Mouse (Mus musculus) heart, adult 9 months (tissue): ENCODE data around the gene Ralgapb.

Experiments used
- DNase-seq, 2 experiments: peaks; one replicate each; pipeline ENCODE4 v3.0.0; 2022; ENCODE audit warnings: low spot score in 2 of 2

Ralgapb gene

GRCm38 (mm10) chr2:158402915-158403314, 6.7 kb upstream of the Ralgapb start:
- no peak for DNase-seq

- DNase-seq = no peak
These were observed 552 bp upstream of the Ralgapb start for GRCm38 (mm10) chr2:158408997-158409594.

GRCm38 (mm10) chr2:158410022-158411014, 670 bp downstream of the Ralgapb start:
- DNase-seq = peak; percentile 15 to 32

- no peak for DNase-seq
These were observed 3.6 kb downstream of the Ralgapb start for GRCm38 (mm10) chr2:158413240-158413639.

GRCm38 (mm10) chr2:158415826-158416225, 6.2 kb downstream of the Ralgapb start:
- DNase-seq = no peak

- no peak for DNase-seq
These were observed 9.0 kb downstream of the Ralgapb start for GRCm38 (mm10) chr2:158418663-158419062.

- no peak for DNase-seq
These were observed 36.2 kb downstream of the Ralgapb start for GRCm38 (mm10) chr2:158445814-158446213.

GRCm38 (mm10) chr2:158449845-158450244, 40.2 kb downstream of the Ralgapb start:
- no peak for DNase-seq

- DNase-seq = no peak
These were observed 46.8 kb downstream of the Ralgapb start for GRCm38 (mm10) chr2:158456451-158456850.

- DNase-seq = no peak
These were observed 48.0 kb downstream of the Ralgapb start for GRCm38 (mm10) chr2:158457610-158458009.

GRCm38 (mm10) chr2:158462450-158462849, 52.8 kb downstream of the Ralgapb start:
- DNase-seq = no peak

- DNase-seq = no peak
These were observed 64.5 kb downstream of the Ralgapb start for GRCm38 (mm10) chr2:158474159-158474558.

- no peak for DNase-seq
These were observed 68.0 kb downstream of the Ralgapb start for GRCm38 (mm10) chr2:158477640-158478039.

GRCm38 (mm10) chr2:158498457-158498856, 88.8 kb downstream of the Ralgapb start:
- DNase-seq = no peak

GRCm38 (mm10) chr2:158501836-158502812, 92.5 kb downstream of the Ralgapb start, which contains the start of gene Adig:
Gene Adig, plus strand, starts transcription at chr2:158502612.
- no peak for DNase-seq

GRCm38 (mm10) chr2:158503226-158503625, 93.6 kb downstream of the Ralgapb start:
- DNase-seq = no peak

GRCm38 (mm10) chr2:158503671-158504070, 94.0 kb downstream of the Ralgapb start:
- peak in 1 of 2 experiments; percentile 14 for DNase-seq

GRCm38 (mm10) chr2:158506475-158506874, 96.8 kb downstream of the Ralgapb start:
- no peak for DNase-seq

- DNase-seq = no peak
These were observed 97.4 kb downstream of the Ralgapb start for GRCm38 (mm10) chr2:158507046-158507445.

GRCm38 (mm10) chr2:158510665-158511064, 101.0 kb downstream of the Ralgapb start:
- DNase-seq = no peak

GRCm38 (mm10) chr2:158512528-158512927, 102.9 kb downstream of the Ralgapb start, which contains the start of gene Arhgap40:
Gene Arhgap40, plus strand, starts transcription at chr2:158512796.
- no peak for DNase-seq
